Mouse (Mus musculus): ENCODE measurements around the gene Immt.

Immt gene

DNA sequence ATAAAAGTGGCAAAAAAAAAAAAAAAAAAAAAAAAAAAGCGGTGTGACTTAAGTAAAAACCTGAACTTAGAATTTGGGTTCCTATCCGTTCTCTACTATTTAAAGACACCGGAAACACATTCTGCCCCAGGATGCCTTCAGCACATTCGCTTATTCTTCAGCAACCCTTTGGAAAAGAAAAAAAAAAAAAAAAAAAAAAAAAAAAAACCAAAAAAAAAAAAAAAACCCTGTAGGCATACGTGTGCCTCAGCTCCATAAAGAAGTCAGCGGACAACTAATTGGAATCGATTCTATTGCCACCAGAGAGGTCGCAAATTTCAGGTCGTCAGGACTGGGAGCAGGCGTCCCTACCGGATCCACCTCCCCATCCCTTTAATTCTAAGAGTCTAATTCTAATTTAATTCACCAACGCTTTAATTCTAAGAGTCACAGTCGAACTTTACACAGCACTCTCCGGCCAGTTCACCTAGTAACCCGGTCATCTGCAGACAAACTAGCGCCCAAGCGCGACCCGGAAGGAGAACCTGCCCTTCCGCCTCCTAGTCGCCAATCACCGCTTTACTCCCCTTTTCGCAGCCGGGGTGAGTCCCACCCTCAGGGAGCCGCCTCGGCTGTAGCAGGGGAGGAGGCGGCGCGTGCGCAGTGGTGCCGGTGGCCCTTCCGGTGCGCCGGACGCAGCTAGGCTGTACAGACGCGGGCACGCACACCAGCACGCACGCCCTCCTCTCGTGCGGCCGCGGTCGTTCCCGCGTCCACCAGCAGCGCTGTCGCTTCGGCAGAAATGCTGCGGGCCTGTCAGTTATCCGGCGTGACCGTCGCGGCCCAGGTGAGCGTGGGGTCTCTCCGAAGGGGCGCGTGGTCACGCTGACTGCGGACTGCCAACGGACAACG lies at the start of gene Immt:
Immt (plus strand) TSS at position 642 of the 891 bp plus-strand sequence.
- peak; percentile 99 for DNase-seq (ENCODE audit: low read depth, low spot score)

DNA sequence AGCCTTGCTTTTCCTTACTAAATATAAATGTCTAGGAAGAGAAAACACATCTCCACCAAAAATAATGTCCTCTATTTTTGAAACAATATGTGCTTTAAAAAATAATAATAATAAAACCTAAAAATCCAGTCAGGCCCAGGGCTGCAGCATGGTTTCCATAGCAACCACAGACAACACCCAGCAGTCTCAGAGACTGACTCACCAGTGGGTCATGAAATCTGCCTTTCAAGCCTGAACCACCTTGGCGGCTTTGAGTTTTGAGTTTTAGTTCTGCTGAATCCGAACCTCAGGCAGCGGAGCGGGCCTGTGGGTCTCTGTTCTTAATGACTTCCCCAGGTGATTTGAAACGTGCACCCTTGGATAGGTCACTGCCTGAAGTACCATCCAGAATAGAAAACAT lies 48.0 kb upstream of the Immt start:
- peak; percentile 82 for DNase-seq (ENCODE audit: low read depth, low spot score)

DNA sequence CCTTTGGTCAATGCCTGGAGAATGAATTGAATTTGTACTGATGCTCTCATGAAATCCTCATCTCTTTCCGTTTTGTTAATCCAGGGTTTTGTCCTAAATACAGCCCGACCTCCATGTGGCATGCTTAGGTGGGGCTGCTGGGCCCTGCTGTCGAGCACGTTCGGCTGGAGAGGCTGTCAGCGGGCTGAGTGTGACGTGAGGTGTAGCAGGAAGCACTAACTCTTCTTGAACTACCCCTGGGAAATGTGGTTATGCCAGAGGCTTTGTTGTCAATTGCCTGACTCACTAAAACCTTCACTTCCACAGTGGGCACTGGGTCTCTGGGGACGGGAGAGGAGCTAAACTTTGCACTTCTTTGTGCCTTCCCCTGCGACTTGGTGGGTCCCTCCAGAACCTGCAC lies 42.8 kb upstream of the Immt start:
- DNase-seq (ENCODE audit: low read depth, low spot score), result peak; percentile 57

DNA sequence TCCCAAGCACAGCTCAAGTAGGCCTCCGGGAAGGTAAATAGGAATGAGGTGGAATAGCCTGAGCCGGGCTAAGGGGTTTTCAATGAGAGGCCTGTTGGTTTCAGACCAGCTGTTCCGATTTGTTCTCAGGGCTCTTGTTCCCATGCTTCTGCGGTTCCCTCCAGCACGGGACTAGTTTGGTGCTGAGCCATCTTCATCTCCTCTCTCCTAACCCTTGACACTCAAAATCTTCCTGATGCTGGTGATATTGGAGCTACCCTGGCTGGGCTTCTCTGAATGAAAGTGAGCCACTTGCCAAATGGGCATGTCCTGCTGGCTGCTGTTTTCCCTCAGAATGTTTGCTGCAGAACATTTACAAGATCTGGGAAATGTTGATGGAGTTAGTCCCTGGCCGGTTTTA lies 39.4 kb upstream of the Immt start:
- no peak for DNase-seq (ENCODE audit: low read depth, low spot score)

DNA sequence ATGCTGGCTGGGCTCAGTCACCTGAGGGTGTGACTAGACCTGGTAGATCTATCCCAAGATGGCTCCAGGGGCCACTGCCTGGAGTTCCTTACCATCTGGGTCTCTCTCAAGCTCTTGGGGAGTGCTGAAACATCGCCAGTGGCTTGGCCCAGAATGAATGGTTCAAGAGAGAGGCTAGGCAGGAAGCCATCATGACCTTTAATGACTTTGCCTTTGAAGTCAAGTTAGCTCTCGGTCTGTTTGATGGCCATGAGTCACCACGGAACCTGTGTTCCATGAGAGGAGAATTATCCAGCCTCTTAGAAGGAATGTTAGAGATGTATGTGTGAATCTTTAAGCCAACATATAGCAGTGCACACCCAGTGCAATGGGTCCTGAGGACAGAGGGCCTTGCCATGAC lies 31.7 kb upstream of the Immt start:
- peak; percentile 45 for DNase-seq (ENCODE audit: low read depth, low spot score)

DNA sequence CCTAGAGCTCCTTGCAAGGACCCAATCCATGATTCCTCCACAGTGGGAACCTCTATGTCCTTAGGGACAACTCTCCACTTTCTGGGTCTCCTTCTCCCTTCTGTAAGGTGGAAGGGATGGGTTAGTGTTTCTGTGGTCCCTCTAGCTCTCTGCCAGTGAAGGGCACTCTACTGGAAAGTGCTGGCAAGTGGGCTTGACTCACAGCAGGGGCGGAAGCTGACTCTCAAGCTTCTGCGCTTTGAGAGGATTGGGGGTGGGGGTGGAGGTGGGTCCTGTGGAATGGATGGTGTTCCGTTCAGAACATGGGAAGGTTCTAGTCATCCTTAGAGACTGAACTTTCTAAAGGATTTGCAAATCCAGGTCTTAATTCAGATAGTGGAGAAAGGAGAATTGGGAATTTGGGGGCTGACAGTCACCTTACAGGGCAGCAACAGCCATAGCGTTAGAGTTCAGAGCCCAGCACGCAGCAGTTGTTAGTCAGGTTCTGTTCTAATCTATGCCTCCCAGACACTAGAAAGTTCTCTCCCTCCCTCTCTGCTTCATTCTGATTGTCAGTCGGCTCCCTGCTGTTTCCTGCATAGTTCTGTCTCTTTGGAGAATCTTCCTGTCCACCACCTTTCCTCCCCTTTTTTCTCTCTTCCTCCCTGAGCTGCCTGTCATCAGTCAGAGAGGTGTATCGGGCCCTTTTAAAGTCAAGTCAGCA lies 30.0 kb upstream of the Immt start:
- no peak for DNase-seq (ENCODE audit: low read depth, low spot score)

DNA sequence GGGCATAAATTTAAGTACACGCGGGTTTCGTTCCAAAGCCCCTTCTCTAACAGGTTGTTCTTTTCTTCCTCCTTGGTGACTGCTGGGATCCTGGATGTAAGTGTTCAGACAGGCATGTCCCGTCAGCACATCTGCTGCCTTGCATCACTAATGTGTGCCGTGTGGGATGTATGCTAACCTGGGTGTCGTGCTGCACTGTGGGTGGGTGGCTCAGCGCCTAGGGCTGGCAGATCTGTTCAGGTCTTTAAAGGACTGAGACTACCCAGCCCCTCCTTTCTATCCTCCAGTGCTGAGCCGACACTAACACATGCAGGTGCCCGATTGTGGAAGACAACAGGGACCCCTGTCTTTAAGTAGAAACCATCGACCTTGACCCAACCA lies 29.4 kb upstream of the Immt start:
- no peak for DNase-seq (ENCODE audit: low read depth, low spot score)

DNA sequence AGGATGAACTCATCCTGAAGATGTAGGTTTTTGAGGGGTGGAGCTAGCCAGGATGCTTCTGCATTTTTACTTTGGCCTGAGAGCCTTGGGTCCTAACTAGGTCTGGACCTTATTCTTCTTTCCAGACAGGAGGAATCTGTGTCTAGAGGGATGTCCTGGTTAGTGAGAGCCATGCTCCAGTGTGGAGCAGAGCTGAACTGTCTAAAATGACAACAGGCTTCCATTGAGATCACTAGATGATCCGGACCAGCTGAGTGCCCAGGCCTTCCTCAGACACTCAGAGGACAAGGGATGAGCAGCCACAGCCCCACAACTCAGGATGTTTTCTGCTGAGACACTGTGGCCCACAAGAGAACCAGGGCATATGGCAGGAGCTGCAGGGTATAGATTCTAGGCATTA lies 27.5 kb upstream of the Immt start:
- no peak for DNase-seq (ENCODE audit: low read depth, low spot score)

DNA sequence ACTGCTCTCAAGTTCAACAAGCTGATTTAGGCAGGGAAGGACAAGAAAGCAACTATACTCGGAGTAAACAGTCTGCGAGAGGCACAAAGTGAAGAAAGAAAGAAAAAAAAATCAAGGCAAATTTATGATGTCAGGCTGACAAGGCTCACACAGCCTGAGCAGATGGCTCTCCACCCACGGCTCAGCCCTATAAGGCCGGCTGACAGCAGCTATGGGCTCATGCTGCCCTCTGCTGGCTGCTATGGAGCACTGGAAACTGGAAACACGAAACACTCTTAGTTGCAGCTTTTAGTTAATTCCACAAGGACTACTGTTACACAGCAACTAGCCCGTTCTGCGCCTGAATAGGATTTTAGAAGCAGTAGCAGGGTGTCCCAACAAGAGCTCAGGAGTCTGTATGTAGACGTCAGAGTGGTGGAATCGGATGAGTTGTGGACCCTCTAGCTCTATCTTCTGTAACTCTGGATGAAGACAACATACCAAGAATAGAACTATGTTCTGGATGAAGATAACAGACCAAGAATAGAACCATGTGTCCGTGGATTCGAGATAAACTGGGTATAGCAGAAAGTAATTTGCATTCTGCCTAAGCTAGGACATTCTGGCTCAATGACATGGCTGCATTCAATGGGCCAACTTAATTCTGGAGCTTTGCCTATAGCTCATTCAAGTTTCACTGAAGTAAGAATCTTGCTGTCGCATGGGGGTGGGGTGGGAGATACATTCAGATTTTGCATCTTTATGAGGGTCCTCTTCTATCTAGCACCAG lies 26.9 kb upstream of the Immt start:
- peak; percentile 96 for DNase-seq (ENCODE audit: low read depth, low spot score)

DNA sequence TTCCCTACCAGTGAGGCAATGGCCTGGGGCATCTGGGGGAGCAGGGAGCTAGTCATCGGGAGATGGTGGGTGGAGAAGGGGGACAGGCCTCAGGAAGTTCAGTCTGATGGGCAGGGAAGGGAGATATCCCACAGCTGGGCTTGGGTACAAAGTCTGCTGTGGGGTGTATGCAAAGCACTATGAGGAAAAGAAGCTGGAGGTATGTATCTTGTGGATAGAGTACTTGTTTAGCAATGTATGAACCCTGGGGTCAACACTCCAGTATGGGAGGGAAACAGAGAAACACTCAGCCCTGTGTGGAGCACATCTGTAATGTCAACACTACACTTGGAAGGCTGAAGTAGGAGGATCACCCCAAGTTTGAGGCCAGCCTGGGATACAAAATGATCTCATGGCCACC lies 24.4 kb upstream of the Immt start:
- peak; percentile 46 for DNase-seq (ENCODE audit: low read depth, low spot score)

DNA sequence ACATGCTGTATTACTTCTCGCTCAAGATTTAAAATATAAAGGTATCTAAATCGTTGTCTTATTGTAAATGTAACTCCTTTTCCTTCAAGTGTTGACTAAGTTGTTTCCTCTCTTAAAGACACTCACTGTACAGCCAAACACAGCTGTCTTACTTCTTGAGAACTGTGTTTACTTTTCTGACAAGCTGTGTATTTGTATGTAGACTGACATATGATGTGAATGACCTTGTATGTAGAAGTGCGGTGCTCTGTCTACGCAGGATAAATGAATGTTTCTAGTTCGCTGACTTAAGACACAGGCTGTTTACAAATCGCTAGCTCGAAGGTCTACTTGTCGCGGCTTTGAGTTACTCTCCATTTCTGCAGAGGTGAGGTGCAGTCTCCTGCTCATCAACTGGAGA lies 21.2 kb upstream of the Immt start:
- no peak for DNase-seq (ENCODE audit: low read depth, low spot score)

DNA sequence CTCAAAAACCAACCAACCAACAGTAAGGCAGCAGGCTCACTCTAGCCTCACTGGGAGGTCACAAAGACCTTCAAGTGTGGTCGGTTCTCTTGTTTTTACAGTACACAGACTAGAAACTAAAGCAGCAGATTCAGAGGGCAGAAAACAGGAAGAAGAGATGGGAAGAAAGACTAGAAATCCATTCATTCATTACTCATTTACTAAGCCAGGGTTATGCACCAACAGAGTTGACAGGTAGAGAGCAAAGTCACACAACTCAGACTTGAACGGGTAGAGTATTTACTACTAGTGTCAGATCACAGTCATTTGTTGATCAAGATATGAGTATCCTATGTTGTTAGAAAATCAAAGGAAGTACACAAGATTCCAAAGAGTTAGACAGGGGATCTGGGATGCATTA lies 18.3 kb upstream of the Immt start:
- no peak for DNase-seq (ENCODE audit: low read depth, low spot score)

DNA sequence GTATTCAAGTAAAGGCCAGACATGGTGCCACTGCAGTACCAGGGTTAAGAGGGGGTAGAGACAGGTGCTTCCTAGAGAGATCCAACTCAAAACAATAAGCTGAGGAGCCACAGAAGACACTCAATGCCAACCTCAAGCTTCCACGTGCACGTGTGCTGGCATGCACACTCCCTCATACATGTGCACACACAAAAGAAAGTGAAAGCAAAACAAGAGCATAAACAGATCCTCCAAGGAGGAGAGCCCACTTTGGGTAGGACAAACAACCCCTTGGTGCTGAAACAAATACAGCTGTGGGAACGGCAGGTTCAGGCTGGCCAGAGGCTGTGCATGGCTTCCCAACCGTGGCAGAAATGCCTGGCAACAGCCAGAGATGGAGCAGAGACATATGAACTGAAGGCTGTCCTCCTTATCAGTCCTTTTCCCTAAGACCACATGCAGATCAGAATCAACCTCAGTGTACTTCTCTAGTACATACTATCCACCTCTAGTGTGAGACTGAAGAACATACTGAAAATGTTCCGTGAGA lies 11.3 kb upstream of the Immt start:
- no peak for DNase-seq (ENCODE audit: low read depth, low spot score)

DNA sequence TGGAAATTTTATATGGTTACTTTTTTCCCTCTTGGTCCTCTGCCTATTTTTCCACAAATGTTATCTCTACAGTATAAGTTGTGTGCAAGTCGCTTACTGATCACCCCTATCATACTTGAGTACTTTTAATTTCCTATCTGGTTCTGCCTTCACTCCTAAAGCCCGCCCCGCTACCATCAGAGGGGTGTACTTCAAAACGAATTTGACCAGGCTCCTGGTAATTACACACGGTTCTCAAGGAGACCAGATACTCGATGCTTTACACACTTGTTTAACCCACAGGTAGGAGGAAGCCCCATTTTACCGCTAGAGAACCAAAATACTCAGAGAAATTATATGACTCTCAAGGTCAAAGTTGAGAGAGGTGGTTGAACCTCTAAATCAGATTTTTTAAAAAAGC lies 8.0 kb upstream of the Immt start:
- no peak for DNase-seq (ENCODE audit: low read depth, low spot score)

DNA sequence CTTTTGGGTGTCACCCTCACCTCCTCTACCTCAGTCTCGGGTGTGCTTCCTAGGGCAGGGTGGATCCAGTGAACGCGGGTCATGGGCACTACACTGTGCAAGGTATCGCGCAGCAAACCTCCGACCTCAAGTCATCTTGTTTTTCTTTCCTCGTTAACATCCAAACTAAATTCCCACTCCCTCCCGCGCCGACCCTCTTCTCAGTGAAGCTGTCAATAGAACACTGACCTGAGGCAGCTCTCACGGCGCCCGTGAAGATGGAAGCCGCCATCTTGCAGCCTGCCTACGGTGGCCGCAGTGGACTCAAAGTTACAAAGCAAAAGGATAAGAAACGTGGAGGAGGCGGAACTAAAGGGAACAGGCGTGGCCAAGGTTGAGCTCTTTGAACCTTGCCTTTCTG lies 7.6 kb upstream of the Immt start:
- peak; percentile 96 for DNase-seq (ENCODE audit: low read depth, low spot score)

DNA sequence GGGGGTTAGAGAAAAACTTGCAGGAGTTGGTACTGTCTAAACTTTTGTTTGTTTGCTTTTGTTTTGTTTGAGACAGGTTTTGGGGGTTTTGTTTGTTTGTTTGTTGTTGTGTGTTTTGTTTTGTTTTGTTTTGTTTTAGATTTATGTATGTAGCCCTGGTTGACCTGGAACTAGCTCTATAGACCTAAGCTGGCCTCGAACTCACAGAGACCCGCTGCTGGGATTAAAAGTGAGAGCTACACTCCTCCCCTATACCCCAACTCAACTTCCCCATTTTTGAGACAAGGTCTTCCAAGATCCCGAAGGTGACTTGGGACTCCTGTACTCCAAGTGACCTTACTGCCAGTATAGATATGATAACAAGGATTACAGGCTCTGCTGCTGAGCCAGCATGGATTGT lies 7.2 kb upstream of the Immt start:
- no peak for DNase-seq (ENCODE audit: low read depth, low spot score)

DNA sequence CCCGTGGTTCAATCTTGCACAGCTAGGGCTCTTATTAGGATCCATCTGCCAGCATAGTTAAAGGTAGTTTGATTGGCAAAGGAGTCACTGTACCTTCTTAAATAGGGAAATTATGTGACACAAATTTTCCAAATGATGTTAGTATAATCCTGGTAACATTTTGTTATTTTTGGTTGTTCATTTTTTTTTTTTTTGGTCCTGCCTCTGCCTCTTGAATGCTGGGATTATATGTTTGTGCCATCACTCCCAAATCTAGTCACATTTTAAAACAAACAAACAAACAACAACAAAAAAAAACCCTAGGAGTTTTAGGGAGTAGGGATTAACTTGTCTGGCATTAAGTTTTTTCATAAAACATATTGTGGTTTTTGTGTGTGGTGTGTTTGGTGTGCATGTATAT lies 4.3 kb upstream of the Immt start, which contains the start of gene Mrpl35:
Mrpl35 (minus strand) TSS at position 101 of the 400 bp plus-strand sequence.
- DNase-seq (ENCODE audit: low read depth, low spot score), result no peak

DNA sequence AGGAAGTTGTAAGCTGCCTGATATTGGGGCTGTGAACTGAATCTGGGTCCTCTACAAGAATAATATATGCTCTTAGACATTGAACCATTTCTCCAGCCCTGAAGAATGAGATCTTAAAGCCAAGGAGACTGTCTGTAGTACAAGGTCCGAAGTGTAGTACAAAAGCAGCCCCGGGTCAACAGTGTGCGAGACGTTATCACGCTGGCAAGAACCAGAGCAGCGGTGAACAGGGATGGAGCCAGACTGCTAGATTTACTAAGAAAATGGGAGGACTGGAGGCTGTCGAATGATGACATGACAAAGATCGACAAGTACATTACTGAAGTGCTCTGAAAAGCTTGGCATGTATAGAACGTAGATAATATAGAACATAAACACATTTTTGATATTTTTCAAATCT lies 1.4 kb upstream of the Immt start:
- no peak for DNase-seq (ENCODE audit: low read depth, low spot score)

DNA sequence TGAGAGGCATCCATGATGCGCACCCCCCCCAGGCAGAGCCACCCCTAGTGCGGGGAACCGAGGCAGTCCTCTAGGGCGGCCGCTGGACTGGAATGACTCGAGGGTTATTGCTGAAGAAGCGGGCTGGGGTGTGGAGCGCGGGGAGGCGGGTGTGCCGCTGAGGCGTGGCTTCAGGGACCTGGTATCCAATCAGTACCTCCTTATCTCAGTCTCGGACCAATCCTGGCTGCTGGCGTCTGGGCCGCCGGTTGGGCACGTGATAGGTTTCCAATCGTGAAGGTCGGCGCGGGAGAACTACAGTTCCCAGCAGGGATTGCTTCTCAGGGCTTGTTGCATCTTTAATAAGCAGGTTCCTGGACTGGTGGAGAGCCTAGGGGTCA lies 440 bp downstream of the Immt start:
- peak; percentile 99 for DNase-seq (ENCODE audit: low read depth, low spot score)

DNA sequence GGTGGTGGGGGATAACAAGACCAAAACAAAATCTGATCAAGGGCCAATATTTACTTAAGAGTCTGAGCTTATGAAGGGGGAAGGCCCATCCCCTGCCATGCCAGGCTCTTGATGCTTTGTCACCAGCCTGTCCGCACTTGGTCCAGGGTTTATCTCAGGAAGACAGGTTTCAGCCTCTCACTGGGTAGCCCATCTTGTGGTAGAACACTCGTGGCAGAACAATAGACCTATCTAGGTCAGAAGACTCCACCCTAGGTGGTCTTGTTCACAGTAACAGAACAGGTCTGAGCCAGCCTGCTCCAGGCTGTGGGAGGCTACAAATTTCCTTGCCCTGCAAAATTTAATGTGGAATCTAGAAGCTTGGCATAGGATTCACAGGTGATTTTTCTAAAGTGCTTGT lies 5.7 kb downstream of the Immt start:
- DNase-seq (ENCODE audit: low read depth, low spot score), result no peak

DNA sequence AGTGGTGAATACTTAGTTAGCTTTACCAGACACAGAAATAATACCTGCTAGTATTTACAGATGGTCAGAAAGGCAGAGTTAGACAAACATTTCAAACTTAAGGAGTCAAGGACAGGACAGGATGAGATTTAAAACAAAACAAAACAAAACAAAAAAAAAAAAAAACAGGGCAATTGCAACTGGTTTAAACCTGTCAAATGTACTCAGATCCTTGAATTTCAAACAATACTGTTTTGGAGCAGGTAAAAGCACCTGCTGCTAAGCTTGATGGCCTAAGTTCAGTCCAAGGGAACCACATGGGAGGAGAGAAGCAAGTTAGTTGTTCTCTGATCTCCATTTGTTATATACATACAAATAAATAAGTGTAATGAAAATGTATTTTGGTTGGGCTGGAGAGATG lies 8.7 kb downstream of the Immt start:
- DNase-seq (ENCODE audit: low read depth, low spot score), result no peak
